ENCODE assay signal across 25 mouse cellular contexts in the genomic region with DNA sequence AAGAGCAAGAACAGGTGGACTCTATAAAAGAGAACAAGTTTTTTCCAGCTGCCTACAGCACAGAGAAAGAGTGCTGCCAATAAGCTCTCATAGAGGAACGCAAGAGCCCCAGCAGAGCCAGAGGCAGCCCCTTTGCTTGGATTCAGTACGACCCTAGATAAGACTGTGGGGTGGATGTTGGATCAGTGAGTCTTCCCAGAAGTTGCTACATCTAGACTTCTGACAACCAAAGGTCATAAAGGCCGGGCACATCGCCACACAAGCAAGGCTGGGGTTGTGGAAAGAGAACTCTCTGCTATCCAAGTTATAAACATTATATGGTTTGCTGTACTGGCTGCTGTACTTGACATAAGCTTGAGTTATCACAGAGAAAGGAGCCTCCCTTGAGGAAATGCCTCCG. TPM values are rescaled to one million over a fixed set of nuclear protein-coding genes. Genes with fewer than 3 reads are reported as not detected.
A peak's percentile ranks its signal among the peaks of the same experiment; 100 is the strongest.
DNase-seq lines count a peak whose midpoint lies in the region; ATAC-seq and TF ChIP-seq lines count a peak whose summit lies in the region.
"Had no signal": no experiment of that assay in that cellular context is flagged by ENCODE, and none has a peak within 500 bp of the region (broad histone marks: within the 10 kb centered on the region; RNA-seq: fewer than 3 reads in every experiment).

No protein-coding gene starts in this region.

- no peaks in the 10 kb centered on the region for H3K79me2 ChIP-seq in liver, adult 2 months (ENCODE audit: control insufficient read depth, insufficient read depth, low read length)

- H3K9ac ChIP-seq in liver, adult 2 months (ENCODE audit: low read depth, low read length), result no peak overlapping the region
- no peak overlapping the region for H3K9ac ChIP-seq in liver, postnatal 0 days (replicated peaks)
- H3K9ac ChIP-seq in midbrain, embryonic 11.5 days (ENCODE audit: low read length), result no peak overlapping the region
- no peak overlapping the region for H3K9ac ChIP-seq in midbrain, embryonic 14.5 days (replicated peaks; ENCODE audit: low read length)
- H3K9ac ChIP-seq: embryonic facial prominence, embryonic 12.5 days; embryonic facial prominence, embryonic 15.5 days; heart, embryonic 12.5 days; heart, embryonic 15.5 days; hindbrain, embryonic 13.5 days had no signal

- H3K4me2 ChIP-seq in liver, postnatal 0 days (ENCODE audit: low read depth, low read length), result no peak overlapping the region
- H3K4me2 ChIP-seq in midbrain, embryonic 11.5 days, result no peak overlapping the region
- H3K4me2 ChIP-seq in midbrain, embryonic 14.5 days (ENCODE audit: low read length), result no peak overlapping the region
- H3K4me2 ChIP-seq: embryonic facial prominence, embryonic 12.5 days; embryonic facial prominence, embryonic 15.5 days; heart, embryonic 12.5 days; heart, embryonic 15.5 days; hindbrain, embryonic 13.5 days had no signal

- TF ChIP-seq EP300 in liver, postnatal 0 days (IDR thresholded peaks at IDR 0.05; ENCODE audit: low read depth), result no peak

- no peak for TF ChIP-seq POLR2A in liver, adult 2 months (IDR thresholded peaks at IDR 0.05; ENCODE audit: extremely low read depth, insufficient read depth, low read length)

- 54% methylated on average over 5 of the region's 5 CpGs for WGBS in liver, adult 2 months
- 73% methylated on average over 5 of the region's 5 CpGs for WGBS in liver, postnatal 0 days (ENCODE audit: insufficient replicate concordance)
- WGBS in midbrain, embryonic 11.5 days, result 85% methylated on average over 5 of the region's 5 CpGs
- WGBS in midbrain, embryonic 14.5 days, result 88% methylated on average over 5 of the region's 5 CpGs

- H3K4me3 ChIP-seq in liver, adult 2 months (ENCODE audit: insufficient read depth, low read depth, low read length), result no peak overlapping the region
- no peak overlapping the region for H3K4me3 ChIP-seq in liver, postnatal 0 days (ENCODE audit: low read depth, low read length)
- H3K4me3 ChIP-seq in midbrain, embryonic 11.5 days (ENCODE audit: low read depth, low read length), result no peak overlapping the region
- H3K4me3 ChIP-seq in midbrain, embryonic 14.5 days (replicated peaks; ENCODE audit: low read depth, low read length), result no peak overlapping the region
- H3K4me3 ChIP-seq: embryonic facial prominence, embryonic 12.5 days; embryonic facial prominence, embryonic 15.5 days; heart, embryonic 12.5 days; heart, embryonic 15.5 days; hindbrain, embryonic 10.5 days; hindbrain, embryonic 13.5 days had no signal

- DNase-seq in adrenal gland, postnatal 14 days, result peak; percentile 25
- no peak for DNase-seq in adrenal gland, adult 2 months
- peak; percentile 64 for DNase-seq in liver, adult 2 months (ENCODE audit: extremely low read depth, low read depth, low spot score)
- DNase-seq in liver, postnatal 0 days, result no peak
- DNase-seq in midbrain, embryonic 11.5 days (ENCODE audit: low spot score, missing footprints), result peak; percentile 41
- DNase-seq in midbrain, embryonic 14.5 days, result no peak
- no peak for DNase-seq in cerebellum, adult 8-10 months
- no peak for DNase-seq in thymus, postnatal 10 days (ENCODE audit: low spot score in 2 of 2)
- DNase-seq: adrenal gland, adult 8-10 months; cerebellum, adult 18-20 months; cerebellum, adult 9-11 months; cerebellum, postnatal 25 days; gastrocnemius, postnatal 25 days; heart, adult 18-20 months; heart, postnatal 10 days; heart, postnatal 36 days had no signal

- H3K27ac ChIP-seq in liver, adult 2 months (replicated peaks; ENCODE audit: insufficient read depth, low read depth, low read length), result no peak overlapping the region
- no peak overlapping the region for H3K27ac ChIP-seq in liver, postnatal 0 days (ENCODE audit: low read depth)
- no peak overlapping the region for H3K27ac ChIP-seq in midbrain, embryonic 11.5 days (ENCODE audit: low read depth, low read length)
- H3K27ac ChIP-seq in midbrain, embryonic 14.5 days (replicated peaks; ENCODE audit: low read depth, low read length), result no peak overlapping the region
- H3K27ac ChIP-seq: embryonic facial prominence, embryonic 12.5 days; embryonic facial prominence, embryonic 15.5 days; heart, embryonic 15.5 days; hindbrain, embryonic 10.5 days; hindbrain, embryonic 13.5 days had no signal

- no peaks in the 10 kb centered on the region for H3K27me3 ChIP-seq in liver, adult 2 months (ENCODE audit: control insufficient read depth, insufficient read depth, low read length)
- H3K27me3 ChIP-seq in liver, postnatal 0 days (ENCODE audit: insufficient read depth, low read length), result no peaks in the 10 kb centered on the region
- no peaks in the 10 kb centered on the region for H3K27me3 ChIP-seq in midbrain, embryonic 11.5 days (ENCODE audit: control insufficient read depth, insufficient read depth, low read length)
- H3K27me3 ChIP-seq in midbrain, embryonic 14.5 days (ENCODE audit: control insufficient read depth, insufficient read depth, low read length), result no peaks in the 10 kb centered on the region
- H3K27me3 ChIP-seq: embryonic facial prominence, embryonic 12.5 days; embryonic facial prominence, embryonic 15.5 days; heart, embryonic 12.5 days; heart, embryonic 15.5 days; hindbrain, embryonic 13.5 days; Patski had no signal

- H3K9me3 ChIP-seq in liver, postnatal 0 days (ENCODE audit: low read length), result no peaks in the 10 kb centered on the region
- H3K9me3 ChIP-seq in midbrain, embryonic 11.5 days (ENCODE audit: control insufficient read depth, low read length), result no peaks in the 10 kb centered on the region
- no peaks in the 10 kb centered on the region for H3K9me3 ChIP-seq in midbrain, embryonic 14.5 days (ENCODE audit: control insufficient read depth, low read length)
- H3K9me3 ChIP-seq: embryonic facial prominence, embryonic 12.5 days; embryonic facial prominence, embryonic 15.5 days; heart, embryonic 12.5 days; heart, embryonic 15.5 days; hindbrain, embryonic 10.5 days; hindbrain, embryonic 13.5 days had no signal

- H3K4me1 ChIP-seq in liver, adult 2 months (ENCODE audit: control insufficient read depth, insufficient read depth, low read length), result peaks cover 4% of the 10 kb centered on the region; the same call in 1 of the 2 replicates
- H3K4me1 ChIP-seq in liver, postnatal 0 days (ENCODE audit: insufficient read depth), result no peaks in the 10 kb centered on the region
- H3K4me1 ChIP-seq in midbrain, embryonic 11.5 days (ENCODE audit: control insufficient read depth, insufficient read depth, low read length), result no peaks in the 10 kb centered on the region
- no peaks in the 10 kb centered on the region for H3K4me1 ChIP-seq in midbrain, embryonic 14.5 days (ENCODE audit: control insufficient read depth, insufficient read depth, low read length)
- H3K4me1 ChIP-seq: embryonic facial prominence, embryonic 12.5 days; embryonic facial prominence, embryonic 15.5 days had no signal

- no peak for TF ChIP-seq CTCF in liver, adult 2 months (IDR thresholded peaks at IDR 0.05; ENCODE audit: low read depth, low read length)
- no peak for TF ChIP-seq CTCF in liver, postnatal 0 days (IDR thresholded peaks at IDR 0.05; ENCODE audit: low read depth)

- no peaks in the 10 kb centered on the region for H3K36me3 ChIP-seq in liver, adult 2 months (ENCODE audit: control insufficient read depth, insufficient read depth, low read length)
- H3K36me3 ChIP-seq in liver, postnatal 0 days (replicated peaks; ENCODE audit: insufficient read depth, low read length), result no peaks in the 10 kb centered on the region
- H3K36me3 ChIP-seq in midbrain, embryonic 11.5 days (ENCODE audit: control insufficient read depth, insufficient read depth, low read length), result no peaks in the 10 kb centered on the region
- no peaks in the 10 kb centered on the region for H3K36me3 ChIP-seq in midbrain, embryonic 14.5 days (ENCODE audit: control insufficient read depth, insufficient read depth, low read length)
- H3K36me3 ChIP-seq: embryonic facial prominence, embryonic 12.5 days; embryonic facial prominence, embryonic 15.5 days; heart, embryonic 12.5 days; heart, embryonic 15.5 days; hindbrain, embryonic 10.5 days; hindbrain, embryonic 13.5 days had no signal

- no peak for ATAC-seq in liver, postnatal 0 days
- ATAC-seq in midbrain, embryonic 11.5 days (ENCODE audit: low FRiP score), result no peak
- no peak for ATAC-seq in midbrain, embryonic 14.5 days (ENCODE audit: low FRiP score, low TSS enrichment)
- ATAC-seq: forebrain, embryonic 14.5 days; hindbrain, embryonic 16.5 days; Patski had no signal

RNA-seq across cellular contexts. Expression of gene Sorbs1, which starts 6.8 kb away (rescaled TPM):
- total RNA-seq in adrenal gland, postnatal 14 days (2021), result 157 and 159 TPM in 2 replicates
- 100 to 1,000 TPM; 116 to 123 TPM for total RNA-seq in adrenal gland, adult 2 months (2021)
- 13.4 and 17.7 TPM in 2 replicates for polyA plus RNA-seq in adrenal gland, adult 2 months (2012; rRNA removed)
- total RNA-seq in liver, adult 2 months (2014; rRNA removed), result 41.0 and 47.2 TPM in 2 replicates
- polyA plus RNA-seq in liver, adult 2 months (2012; rRNA removed), result 10.4 and 12.0 TPM in 2 replicates
- 28.2 and 30.4 TPM in 2 replicates for polyA plus RNA-seq in liver, postnatal 0 days (2015; fragmentation: Nextera tagmentation; extraction: Ambion mirVana)
- 61.0 and 62.6 TPM in 2 replicates for polyA plus RNA-seq in midbrain, embryonic 11.5 days (2014; fragmentation: Nextera tagmentation; extraction: Ambion mirVana)
- 60.6 and 87.9 TPM in 2 replicates for polyA plus RNA-seq in midbrain, embryonic 14.5 days (2014; fragmentation: Nextera tagmentation; extraction: Ambion mirVana)

Comparison
In these comparisons a context has a peak if more than half of its experiments do, and no peak if none do; other contexts are left out.
1. DNase-seq: peak in adrenal gland, postnatal 14 days (single experiment), liver, adult 2 months (single experiment) and midbrain, embryonic 11.5 days (single experiment); none in adrenal gland, adult 2 months (single experiment), liver, postnatal 0 days (single experiment), midbrain, embryonic 14.5 days (single experiment), cerebellum, adult 8-10 months (single experiment) and thymus, postnatal 10 days (0 of 2).